Mouse (Mus musculus) small intestine, adult 2 months (tissue): ENCODE results near the gene Them7. TPM values are rescaled to one million over a fixed set of nuclear protein-coding genes. Genes with fewer than 3 reads are reported as not detected.

Experiments
- H3K27ac ChIP-seq: fragments of 200-500 bp; 2 replicates; pipeline ENCODE4 v1.5.1; 2012; ENCODE audit warnings: low read depth, low read length, control low read depth, inconsistent platforms; ENCODE audit not compliant: insufficient read depth
- H3K27me3 ChIP-seq: fragments of 200-500 bp; 2 replicates; pipeline ENCODE4 v1.6.1; 2012; ENCODE audit warnings: mild to moderate bottlenecking, moderate library complexity, low read length, inconsistent platforms; ENCODE audit not compliant: control insufficient read depth, insufficient read depth
- H3K36me3 ChIP-seq: fragments of 200-500 bp; 2 replicates; pipeline ENCODE4 v1.6.1; 2012; ENCODE audit warnings: mild to moderate bottlenecking, low read length, control low read depth, inconsistent platforms; ENCODE audit not compliant: control insufficient read depth, insufficient read depth
- H3K4me1 ChIP-seq: fragments of 200-500 bp; 2 replicates; pipeline ENCODE4 v1.6.1; 2012; ENCODE audit warnings: low read length, inconsistent platforms, mixed read lengths; ENCODE audit not compliant: control insufficient read depth, insufficient read depth, insufficient read length
- H3K4me3 ChIP-seq: fragments of 200-500 bp; 2 replicates; pipeline ENCODE4 v1.5.1; 2012; ENCODE audit warnings: low read depth, mild to moderate bottlenecking, control low read depth, inconsistent platforms, low read length, moderate library complexity
- CTCF ChIP-seq: fragments of 200-500 bp; IDR thresholded peaks from 2 replicates; pipeline ENCODE4 v1.5.1; 2012; ENCODE audit warnings: low read depth, mild to moderate bottlenecking, control low read depth, inconsistent platforms, low read length, moderate library complexity, mixed read lengths; ENCODE audit not compliant: insufficient replicate concordance, insufficient read length; ENCODE audit errors: extremely low read depth
- POLR2A ChIP-seq: fragments of 200-500 bp; IDR thresholded peaks from 2 replicates; pipeline ENCODE4 v1.6.1; 2012; ENCODE audit warnings: low read depth, mild to moderate bottlenecking, control low read depth, inconsistent platforms, low read length, moderate library complexity
- whole genome bisulfite sequencing: fragments of 180-500 bp; shearing (Covaris S2); methylation state at CpG from one replicate; pipeline ENCODE4 v1.1.7; 2018; 5-methylcytosine and 5-hydroxymethylcytosine counted together
- polyA plus RNA-seq: library from polyadenylated mRNA; depleted of rRNA; stranded (reverse); fragments of >200 nt; gene quantifications from 2 replicates; pipeline ENCODE4 v1.2.3, GENCODE M21; 2012

Them7 gene
- polyA plus RNA-seq, 1 experiment, result not detected

GRCm38 (mm10) chr2:105234278-105234677, 10.2 kb downstream of the Them7 start:
- Histone ChIP-seq H3K4me1 (no peaks in the 10 kb centered on the region), H3K27ac (no peak overlapping the region), H3K27me3 (no peaks in the 10 kb centered on the region), H3K4me3 (no peak overlapping the region), H3K36me3 (no peaks in the 10 kb centered on the region)
- 39% methylated on average over 6 of the region's 6 CpGs for WGBS
- TF ChIP-seq CTCF, result no peak
- no peak for TF ChIP-seq POLR2A

DNA sequence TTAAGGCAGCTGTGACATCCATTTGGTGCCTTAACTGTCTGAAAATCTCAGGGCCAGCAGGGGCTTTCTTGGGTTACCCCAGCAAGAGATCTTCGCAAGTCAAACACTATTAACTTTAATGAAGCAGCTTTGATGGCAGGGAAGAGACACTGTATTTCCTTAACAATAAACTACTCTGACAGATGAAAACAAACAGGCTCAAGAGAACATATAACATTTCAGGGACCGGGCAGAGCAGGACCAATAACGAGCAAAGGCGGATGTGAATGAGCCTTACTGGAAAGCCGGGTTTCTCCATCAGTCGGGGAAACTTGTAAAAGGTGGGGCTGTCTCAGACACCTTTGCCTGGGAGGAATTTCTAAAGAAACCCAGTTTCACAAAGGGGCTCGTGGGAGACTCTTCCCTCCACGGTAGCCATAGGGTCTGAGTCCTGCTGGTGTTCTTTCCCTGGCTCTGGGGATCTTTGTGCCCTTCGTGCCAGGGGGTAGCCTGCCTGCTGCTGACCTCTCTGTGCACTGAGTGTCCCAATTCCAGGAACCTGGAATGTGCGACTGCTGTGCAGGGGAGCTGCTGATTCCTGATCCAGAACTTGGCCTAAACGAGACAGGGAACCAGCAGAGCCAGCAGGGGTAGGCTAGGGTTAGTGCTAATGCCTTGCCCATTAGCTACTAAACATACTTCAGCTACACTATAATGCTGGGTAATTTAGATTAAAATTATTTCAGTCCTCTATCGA, 11.4 kb downstream of the Them7 start:
- Histone ChIP-seq H3K27ac (no peak overlapping the region), H3K4me1 (no peaks in the 10 kb centered on the region), H3K4me3 (no peak overlapping the region), H3K27me3 (no peaks in the 10 kb centered on the region), H3K36me3 (no peaks in the 10 kb centered on the region)
- no peak for TF ChIP-seq CTCF
- TF ChIP-seq POLR2A, result no peak
- 73% methylated on average over 12 of the region's 12 CpGs for WGBS

DNA sequence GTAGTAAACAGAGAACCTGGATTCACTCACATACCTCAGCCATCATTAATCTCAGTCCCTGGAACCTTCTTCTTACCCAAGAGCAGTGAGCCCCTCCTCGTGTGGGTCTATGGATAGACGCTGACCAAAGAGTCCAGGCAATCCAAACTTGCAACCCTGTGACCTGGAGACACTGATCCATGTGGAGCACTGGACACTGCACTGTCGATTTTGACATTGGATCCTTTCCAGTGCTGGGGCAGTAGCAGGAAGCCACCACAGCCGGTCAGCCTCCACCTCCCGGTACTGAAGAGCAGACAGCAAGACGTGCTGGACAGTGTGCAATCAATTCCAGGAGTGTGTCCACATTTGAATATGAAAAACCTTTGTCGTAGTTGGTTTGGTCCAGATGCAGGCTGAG, 13.3 kb downstream of the Them7 start:
- H3K36me3 ChIP-seq, result no peaks in the 10 kb centered on the region
- H3K27me3 ChIP-seq, result no peaks in the 10 kb centered on the region
- no peak overlapping the region for H3K27ac ChIP-seq
- H3K4me1 ChIP-seq, result no peaks in the 10 kb centered on the region
- H3K4me3 ChIP-seq, result no peak overlapping the region
- 57% methylated on average over 7 of the region's 7 CpGs for WGBS
- TF ChIP-seq CTCF (no peak), POLR2A (no peak)

DNA sequence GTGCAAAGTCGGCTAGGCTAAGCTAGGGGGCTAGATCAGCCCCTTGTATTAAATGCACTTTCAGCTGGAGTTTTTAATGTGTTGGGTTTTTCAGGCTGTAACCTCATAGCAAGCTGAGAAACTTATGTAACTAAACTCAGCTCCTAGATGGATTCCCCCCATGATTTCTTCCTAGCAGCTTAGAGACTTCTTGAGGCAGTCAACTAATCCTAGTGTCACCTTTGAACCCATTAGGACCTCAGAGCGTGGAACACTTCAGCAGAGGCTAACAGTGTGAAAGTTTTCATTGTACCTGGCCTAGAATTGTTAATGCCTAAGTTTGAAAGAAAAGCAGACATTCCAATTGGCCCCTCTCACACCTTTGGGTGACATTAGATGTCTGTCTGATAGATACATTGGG, 13.7 kb downstream of the Them7 start:
- TF ChIP-seq CTCF, result no peak
- TF ChIP-seq POLR2A, result no peak
- H3K4me1 ChIP-seq, result no peaks in the 10 kb centered on the region
- 54% methylated on average over 2 of the region's 2 CpGs for WGBS

DNA sequence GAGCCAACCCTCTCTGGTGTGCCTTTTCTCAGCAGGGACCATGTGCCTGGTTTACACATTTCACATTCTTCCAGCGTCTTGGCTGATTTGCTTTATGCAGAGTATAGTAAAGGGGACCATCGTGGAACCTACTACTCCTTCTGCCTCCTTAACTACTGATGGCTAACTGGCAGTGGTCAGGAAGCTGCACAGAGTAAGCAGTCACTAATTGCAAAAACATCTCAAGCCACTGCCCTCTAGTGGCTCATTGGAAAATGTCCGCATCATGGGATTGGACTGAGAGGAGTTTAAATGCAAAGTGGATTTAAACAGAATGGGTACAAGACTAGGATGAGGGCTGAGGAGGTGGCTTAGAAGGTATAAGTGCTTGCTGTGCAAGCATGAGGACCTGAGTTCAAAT, 14.7 kb downstream of the Them7 start:
- no peaks in the 10 kb centered on the region for H3K36me3 ChIP-seq
- H3K4me3 ChIP-seq, result no peak overlapping the region
- no peaks in the 10 kb centered on the region for H3K4me1 ChIP-seq
- TF ChIP-seq POLR2A (no peak), CTCF (no peak)
- WGBS, result 14% methylated on average over 3 of the region's 3 CpGs
- no peak overlapping the region for H3K27ac ChIP-seq
- no peaks in the 10 kb centered on the region for H3K27me3 ChIP-seq

More for the DNA sequence above, 13.7 kb downstream of the Them7 start:
- no peak overlapping the region for H3K27ac ChIP-seq
- no peaks in the 10 kb centered on the region for H3K27me3 ChIP-seq
- H3K4me3 ChIP-seq, result no peak overlapping the region
- no peaks in the 10 kb centered on the region for H3K36me3 ChIP-seq

DNA sequence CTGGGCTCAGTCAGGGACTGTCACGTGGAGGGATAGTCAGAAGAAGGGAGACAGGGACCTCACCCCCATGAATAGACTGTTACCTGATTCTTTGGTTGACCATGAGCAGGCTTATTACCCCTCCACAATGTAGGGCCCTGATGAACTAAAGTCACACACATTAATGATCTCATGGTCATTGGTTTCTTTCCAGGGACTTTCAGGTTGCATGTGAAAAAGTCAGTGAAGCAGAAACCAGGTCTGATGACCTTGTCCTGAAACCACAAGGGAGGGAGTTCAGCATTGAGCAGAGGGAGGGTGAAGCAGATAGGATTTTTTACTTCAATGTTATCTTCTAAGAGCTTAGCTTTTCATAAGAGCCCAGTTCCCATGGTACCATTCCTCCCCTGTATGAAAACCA, 16.5 kb downstream of the Them7 start:
- no peak overlapping the region for H3K4me3 ChIP-seq
- H3K27me3 ChIP-seq, result no peaks in the 10 kb centered on the region
- 56% methylated on average over 1 of the region's 1 CpGs for WGBS
- TF ChIP-seq POLR2A, result no peak
- no peak for TF ChIP-seq CTCF
- no peaks in the 10 kb centered on the region for H3K4me1 ChIP-seq
- H3K36me3 ChIP-seq, result no peaks in the 10 kb centered on the region
- no peak overlapping the region for H3K27ac ChIP-seq

GRCm38 (mm10) chr2:105242940-105243339, 18.8 kb downstream of the Them7 start:
- Histone ChIP-seq H3K4me3 (no peak overlapping the region), H3K27ac (no peak overlapping the region), H3K27me3 (no peaks in the 10 kb centered on the region), H3K36me3 (no peaks in the 10 kb centered on the region), H3K4me1 (no peaks in the 10 kb centered on the region)
- TF ChIP-seq POLR2A, result no peak
- TF ChIP-seq CTCF, result no peak
- WGBS, result 47% methylated on average over 7 of the region's 7 CpGs
